Mouse (Mus musculus) frontal cortex, postnatal 36 days (tissue): ENCODE results near the gene Rnf19b.

Source experiments
- DNase-seq, 2 experiments: peaks; one replicate each; pipeline ENCODE4 v3.0.0; 2022; ENCODE audit warnings: low spot score in 2 of 2

Gene Rnf19b

GRCm38 (mm10) chr4:129058207-129059092 is at the start of gene Rnf19b:
Rnf19b (plus strand) TSS chr4:129058271.
- DNase-seq = peak; percentile 39 to 41

DNA sequence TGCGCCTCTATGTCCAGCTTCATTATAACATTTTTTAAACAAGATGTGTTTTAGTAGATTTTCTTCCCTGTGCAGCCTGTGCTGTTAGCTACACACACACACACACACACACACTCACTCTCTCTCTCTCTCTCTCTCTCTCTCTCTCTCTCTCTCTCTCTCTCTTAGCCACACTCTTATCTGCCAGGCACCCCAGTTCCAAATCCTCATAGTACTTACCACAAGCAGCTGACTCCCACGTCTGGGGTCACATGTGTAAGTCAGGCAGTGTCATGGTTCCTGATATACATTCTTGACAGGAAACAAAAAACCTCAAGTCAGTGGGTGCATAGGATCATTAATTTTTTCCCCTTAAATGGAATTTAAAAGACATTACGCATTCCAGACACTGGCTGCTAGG is 49.4 kb upstream of the Rnf19b start:
- DNase-seq = no peak

DNA sequence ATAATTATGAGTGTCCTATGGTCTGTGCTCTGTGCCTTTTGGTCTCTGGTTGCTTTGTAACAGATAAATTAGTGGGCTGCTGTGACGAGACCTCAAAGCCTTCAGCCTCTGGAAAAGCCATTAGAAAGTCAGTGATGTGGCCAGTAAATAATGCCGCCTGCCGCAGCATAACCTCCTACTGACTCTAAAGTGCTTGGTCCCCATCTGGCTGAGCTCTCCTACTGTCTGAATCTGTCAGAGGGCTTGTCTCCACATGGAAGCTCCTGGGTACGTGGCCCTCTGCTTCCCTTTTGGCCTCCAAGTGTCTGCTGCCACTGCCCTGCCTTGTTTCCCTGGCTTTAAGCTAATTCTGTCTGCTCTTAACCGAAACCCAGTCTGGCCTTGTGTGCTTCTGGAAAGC is 48.5 kb upstream of the Rnf19b start:
- DNase-seq = no peak

DNA sequence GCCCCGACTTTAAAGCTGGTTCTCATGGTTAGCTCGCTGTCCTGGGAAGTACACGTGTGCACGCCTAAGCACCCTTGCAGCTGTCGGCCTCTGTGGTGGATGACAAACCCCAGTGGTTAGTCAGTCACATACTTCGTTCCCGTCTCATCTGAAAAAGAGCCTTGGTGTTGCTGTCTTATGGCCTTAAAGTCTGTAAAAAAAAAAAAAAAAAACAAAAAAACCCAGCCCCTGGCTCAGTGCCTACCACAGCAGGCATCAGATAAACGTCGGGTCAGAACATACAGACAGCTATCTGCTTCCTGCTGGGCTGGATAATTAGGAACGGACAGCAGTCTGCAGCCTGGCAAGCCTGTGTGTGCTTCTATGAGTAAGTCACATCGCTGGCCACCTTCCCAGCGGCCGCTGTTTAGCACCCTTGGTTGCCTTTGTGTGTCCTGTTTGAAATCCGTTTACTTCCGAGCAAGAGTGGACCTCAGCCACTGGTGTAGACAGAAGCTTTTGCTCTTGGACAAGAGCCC is 46.4 kb upstream of the Rnf19b start:
- no peak for DNase-seq

GRCm38 (mm10) chr4:129013151-129013864 is 44.8 kb upstream of the Rnf19b start:
- peak in 1 of 2 experiments; percentile 13 for DNase-seq

DNA sequence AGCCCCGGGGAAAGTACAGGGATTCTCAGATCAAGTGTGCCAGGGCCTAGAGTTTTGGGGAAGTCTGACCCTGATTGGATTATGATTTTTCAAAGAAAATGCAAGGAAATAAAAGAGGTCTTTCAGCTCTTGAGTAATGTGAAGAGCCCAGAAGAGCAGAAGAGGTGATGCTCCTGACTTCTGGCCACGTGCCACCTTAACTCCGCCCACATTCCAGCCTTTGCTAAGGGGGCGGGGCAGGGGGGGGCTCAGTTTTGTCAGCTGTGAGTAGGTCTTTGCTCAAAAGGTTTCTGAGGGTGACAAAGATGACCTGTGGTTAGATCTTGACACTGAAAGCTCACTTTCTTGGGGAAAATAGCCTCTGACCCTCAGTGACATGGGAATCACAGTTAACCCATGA is 41.7 kb upstream of the Rnf19b start:
- no peak for DNase-seq

DNA sequence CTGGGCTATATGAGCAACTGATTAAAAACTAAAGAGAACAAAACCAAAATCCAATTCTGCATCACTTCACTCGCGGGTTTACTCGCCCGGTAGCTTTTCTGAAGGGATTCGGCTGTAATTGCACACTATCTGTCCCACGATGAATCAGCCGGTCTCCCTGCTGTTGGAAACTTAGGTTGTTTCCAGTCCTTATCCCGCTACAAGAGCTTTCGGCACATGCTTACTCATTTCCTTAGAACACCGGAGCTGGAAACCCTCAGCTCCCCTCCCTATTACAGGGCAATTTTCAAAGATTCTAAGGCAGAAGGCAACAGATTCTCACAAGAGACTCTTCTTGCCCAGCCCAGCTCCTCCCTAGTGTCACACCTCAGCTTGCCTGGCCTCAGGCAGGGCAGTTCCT is 40.9 kb upstream of the Rnf19b start:
- DNase-seq = no peak

DNA sequence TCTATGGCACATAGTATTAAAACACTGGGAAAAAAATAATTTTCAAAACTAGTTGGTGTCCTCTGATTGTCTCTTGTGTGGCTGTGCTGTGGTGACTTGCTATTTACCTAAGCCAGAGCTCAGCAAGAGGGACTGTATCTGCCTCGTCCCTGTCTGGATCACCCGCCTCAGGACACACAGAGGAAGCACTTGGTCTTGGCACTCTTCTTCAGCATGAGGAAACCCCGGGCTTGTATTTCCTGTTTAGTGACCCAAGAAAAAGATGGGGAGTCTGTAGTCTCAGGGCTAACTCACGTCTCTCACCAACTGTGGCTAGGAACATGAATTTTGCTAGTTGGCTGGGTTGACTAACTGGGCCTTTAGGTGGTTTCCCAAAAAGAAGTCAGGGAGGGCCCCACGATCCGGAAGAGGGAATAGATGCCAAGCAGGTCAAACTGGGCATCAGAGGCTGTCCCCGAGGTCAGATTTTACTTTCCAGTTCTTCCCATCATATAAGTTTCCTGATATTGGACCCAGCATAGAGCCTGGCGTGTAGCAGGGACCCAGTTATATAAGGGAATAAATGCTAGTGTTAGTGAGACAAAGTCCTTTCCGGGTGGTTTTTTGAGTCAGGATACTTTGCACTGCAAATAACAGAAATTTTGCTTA is 39.2 kb upstream of the Rnf19b start:
- no peak for DNase-seq

- DNase-seq = peak; percentile 38 to 40
Observed at GRCm38 (mm10) chr4:129019788-129020187, 38.3 kb upstream of the Rnf19b start.

GRCm38 (mm10) chr4:129020454-129020853 is 37.6 kb upstream of the Rnf19b start:
- DNase-seq = peak; percentile 67 to 74

- DNase-seq = no peak
Observed at GRCm38 (mm10) chr4:129021426-129021825, 36.6 kb upstream of the Rnf19b start.

- DNase-seq = no peak
Observed at GRCm38 (mm10) chr4:129021886-129022285, 36.2 kb upstream of the Rnf19b start.

GRCm38 (mm10) chr4:129023884-129024283 is 34.2 kb upstream of the Rnf19b start:
- no peak for DNase-seq

GRCm38 (mm10) chr4:129024775-129025174 is 33.3 kb upstream of the Rnf19b start:
- no peak for DNase-seq

GRCm38 (mm10) chr4:129025707-129026106 is 32.4 kb upstream of the Rnf19b start:
- no peak for DNase-seq

DNA sequence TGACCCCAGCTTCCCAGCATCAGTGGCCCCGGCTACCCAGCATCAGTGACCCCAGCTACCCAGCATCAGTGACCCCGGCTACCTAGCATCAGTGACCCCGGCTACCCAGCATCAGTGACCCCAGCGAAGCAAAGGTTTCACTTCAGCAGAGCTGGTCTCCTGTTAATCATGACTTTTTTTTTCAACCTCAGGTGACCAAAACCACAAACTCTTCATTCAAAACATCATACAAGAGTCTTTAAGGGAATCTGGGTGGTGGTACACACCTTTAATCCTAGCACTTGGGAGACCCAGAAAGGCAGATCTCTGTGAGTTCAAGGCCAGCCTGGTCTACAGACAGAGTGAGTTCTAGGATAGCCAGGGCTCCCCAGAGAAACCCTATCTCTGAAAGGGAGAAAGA is 27.3 kb upstream of the Rnf19b start:
- no peak for DNase-seq

DNA sequence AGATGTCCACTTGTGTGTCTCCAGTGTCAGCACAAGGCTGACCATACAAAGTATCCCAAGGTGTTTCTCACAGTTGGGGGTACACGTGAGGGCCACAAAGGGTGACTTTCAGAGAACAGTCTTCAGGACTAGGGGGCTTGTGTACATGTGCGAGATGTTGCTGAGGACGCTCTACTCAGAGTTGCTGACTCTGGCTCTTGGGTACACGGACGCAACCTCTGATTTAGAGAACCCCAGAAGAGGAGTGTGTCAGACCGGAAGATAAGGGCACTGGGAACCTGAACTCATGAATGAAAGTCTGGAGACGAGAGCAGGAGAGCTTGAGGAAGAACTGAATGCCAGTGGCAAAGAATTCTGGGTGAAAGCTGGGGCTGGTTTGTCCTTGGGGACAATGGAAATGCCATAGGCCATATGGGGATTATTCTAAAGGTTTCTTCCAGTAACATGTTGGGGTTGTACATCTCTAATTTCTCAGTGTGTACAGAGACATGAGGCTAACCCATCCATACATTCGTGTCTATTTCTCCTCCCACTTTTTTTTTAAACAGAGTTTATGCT is 26.6 kb upstream of the Rnf19b start:
- no peak for DNase-seq

- no peak for DNase-seq
Observed at GRCm38 (mm10) chr4:129032133-129032962, 25.7 kb upstream of the Rnf19b start.

DNA sequence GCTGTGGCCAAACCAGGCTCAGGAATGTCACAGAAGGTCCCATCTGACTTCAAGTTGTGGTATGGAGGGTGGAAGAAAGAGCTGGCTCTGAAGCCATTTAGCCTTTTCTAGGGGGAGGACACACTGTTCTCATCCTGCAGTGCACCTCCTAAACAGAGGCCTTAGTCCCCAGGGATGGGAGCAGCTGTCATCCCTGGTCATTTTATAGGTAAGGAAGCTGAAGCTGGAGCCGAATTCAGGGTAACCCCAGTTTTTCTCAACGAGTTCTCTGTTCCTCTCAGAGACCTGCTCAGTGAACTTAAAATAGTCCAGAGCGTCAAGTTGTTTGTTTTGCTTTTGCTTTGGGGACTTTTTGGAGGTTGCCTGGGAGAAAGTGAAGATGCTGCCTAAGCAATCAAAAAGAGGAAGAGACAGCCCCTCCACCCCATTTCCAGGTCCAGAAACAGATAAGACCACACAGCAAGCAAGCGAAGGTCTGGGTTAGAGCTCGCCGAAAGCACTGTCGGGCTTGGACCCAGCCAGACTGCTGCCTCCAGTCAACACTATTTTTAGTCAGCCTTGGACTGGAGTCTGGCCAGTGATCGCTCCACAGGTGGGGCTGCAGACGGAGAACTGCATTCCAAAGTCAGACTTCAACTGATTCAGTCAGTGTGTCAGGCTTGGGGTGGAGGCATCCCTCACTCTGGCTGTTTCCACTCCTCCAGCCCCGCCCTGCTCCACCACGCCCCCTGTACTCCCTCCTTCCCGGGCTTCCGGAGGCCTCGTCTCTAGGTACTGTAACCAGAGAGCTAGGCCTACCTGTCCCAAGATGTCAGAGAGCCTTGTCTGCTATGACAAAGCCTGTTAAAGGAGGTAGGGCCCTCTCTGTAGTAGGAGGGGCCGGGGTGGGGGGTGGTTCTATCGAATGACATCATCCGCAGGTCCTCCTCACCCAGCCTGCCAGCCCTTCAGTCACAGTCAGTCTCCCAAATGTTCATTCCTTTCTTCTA is 24.8 kb upstream of the Rnf19b start:
- DNase-seq = peak; percentile 31 to 56

DNA sequence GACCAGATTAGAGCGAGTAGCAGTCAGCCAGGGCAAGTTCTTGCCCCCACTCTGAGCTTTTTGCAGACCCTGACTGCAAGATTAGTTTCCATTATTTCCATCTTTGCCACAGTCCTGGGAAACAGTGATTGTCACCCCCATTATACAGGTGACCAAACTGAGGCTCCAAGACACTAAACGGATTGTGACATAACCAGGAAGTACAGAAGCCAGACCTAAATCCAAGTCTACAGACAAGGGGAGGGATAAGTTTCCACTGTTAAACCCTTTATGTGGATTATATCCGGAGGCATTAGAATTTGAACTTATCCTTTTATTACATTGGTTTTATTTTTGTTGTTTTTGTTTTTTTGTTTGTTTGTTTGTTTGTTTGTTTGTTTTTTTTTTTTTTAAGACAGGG is 23.8 kb upstream of the Rnf19b start:
- no peak for DNase-seq
